Mouse (Mus musculus) layer of hippocampus, adult 18-20 months (tissue): ENCODE results near the gene Clpsl2. TPM values are rescaled to one million over a fixed set of nuclear protein-coding genes. Genes with fewer than 3 reads are reported as not detected.

ENCODE experiments used
- microRNA-seq, 2 experiments: library from miRNA; unstranded; fragments of <30 nt; microRNA quantifications; one replicate each; pipeline ENCODE4 v1.2.0; 2021
- total RNA-seq, 2 experiments: library from RNA; stranded (reverse); gene quantifications; 2 replicates each; pipeline ENCODE4 v1.2.3; 2021

The Clpsl2 gene
- total RNA-seq, 2 experiments from 2014 or later = not detected

Small RNA genes lying within 50 kb of the gene (microRNA-seq; reads per million reads assigned to microRNA genes)
- 0 reads per million in 2 experiments for gene Gm25195
- 0 reads per million in 2 experiments for gene Mir6969

Other genes starting within 250 kb of the Clpsl2 start
- 10 to 100 TPM; 22.8 to 26.0 TPM for gene Fance, start 235.9 kb upstream of the Clpsl2 start, total RNA-seq
- gene Rpl10a, start 220.9 kb upstream of the Clpsl2 start, total RNA-seq = 100 to 1,000 TPM; 356 to 365 TPM
- gene Tead3, start 198.6 kb upstream of the Clpsl2 start, total RNA-seq = 1 to 10 TPM; 2.0 to 2.4 TPM
- gene Tulp1, start 184.2 kb upstream of the Clpsl2 start, total RNA-seq = not detected
- 10 to 100 TPM; 81.9 to 84.3 TPM for gene Fkbp5, start 31.9 kb upstream of the Clpsl2 start, total RNA-seq
- not detected for gene Armc12, start 18.6 kb upstream of the Clpsl2 start, total RNA-seq
- gene Clps, start 11.4 kb downstream of the Clpsl2 start, total RNA-seq = not detected
- gene Lhfpl5, start 26.2 kb downstream of the Clpsl2 start, total RNA-seq = 1 to 10 TPM; 3.8 to 3.9 TPM
- 10 to 100 TPM; 71.8 to 76.0 TPM for gene Srpk1, start 73.3 kb downstream of the Clpsl2 start, total RNA-seq
- 1 to 10 TPM; 5.4 to 6.4 TPM for gene Slc26a8, start 140.8 kb downstream of the Clpsl2 start, total RNA-seq
- gene Mapk14, start 141.9 kb downstream of the Clpsl2 start, total RNA-seq = 10 to 100 TPM; 75.0 to 80.5 TPM
- 1 to 10 TPM; 2.1 to 3.1 TPM for gene AC170998.1, start 176.7 kb downstream of the Clpsl2 start, total RNA-seq
- 1 to 10 TPM; 1.3 to 2.1 TPM for gene Mapk13, start 219.9 kb downstream of the Clpsl2 start, total RNA-seq